Mouse (Mus musculus) lung, embryonic 16.5 days (tissue): Measurements from ENCODE around the gene Slpi. TPM values are rescaled to one million over a fixed set of nuclear protein-coding genes. Genes with fewer than 3 reads are reported as not detected.

Source experiments
- ATAC-seq: fragments of 200-750 bp; cut with Nextera tagmentation; 2 replicates; pipeline ENCODE4 v1.8.0; 2017; ENCODE audit warnings: low read depth, mild to moderate bottlenecking, moderate library complexity
- H3K27ac ChIP-seq: fragments of 300-500 bp; sonication (generic); 2 replicates; pipeline ENCODE4 v1.5.1; 2014; ENCODE audit warnings: mild to moderate bottlenecking, control low read depth, low read length
- H3K27me3 ChIP-seq: fragments of 300-500 bp; sonication (generic); 2 replicates; pipeline ENCODE4 v1.6.1; 2014; ENCODE audit warnings: low read depth, low read length, mixed read lengths; ENCODE audit not compliant: control insufficient read depth, insufficient read depth
- H3K36me3 ChIP-seq: fragments of 300-500 bp; sonication (generic); 2 replicates; pipeline ENCODE4 v1.6.1; 2014; ENCODE audit warnings: low read length; ENCODE audit not compliant: control insufficient read depth, insufficient read depth
- H3K4me1 ChIP-seq: fragments of 300-500 bp; sonication (generic); replicated peaks from 2 replicates; pipeline ENCODE4 v1.6.1; 2014; ENCODE audit warnings: low read length, mixed read lengths; ENCODE audit not compliant: control insufficient read depth, insufficient read depth
- H3K4me2 ChIP-seq: fragments of 300-500 bp; sonication (generic); 2 replicates; pipeline ENCODE4 v1.6.1; 2014; ENCODE audit warnings: low read depth, low read length, control low read depth
- H3K4me3 ChIP-seq: fragments of 300-500 bp; sonication (generic); 2 replicates; pipeline ENCODE4 v1.5.1; 2014; ENCODE audit warnings: mild to moderate bottlenecking, low read length, control low read depth
- H3K9ac ChIP-seq: fragments of 300-500 bp; sonication (generic); 2 replicates; pipeline ENCODE4 v1.6.1; 2014; ENCODE audit warnings: low read length, control low read depth
- H3K9me3 ChIP-seq: fragments of 300-500 bp; sonication (generic); 2 replicates; pipeline ENCODE4 v1.6.1; 2016; ENCODE audit warnings: low read length; ENCODE audit not compliant: control insufficient read depth
- WGBS: fragments of 180-500 bp; shearing (Covaris S2); extraction: QIAGEN DNeasy Blood & Tissue Kit; methylation state at CpG from one replicate; pipeline ENCODE4 v1.1.7; 2014; 5-methylcytosine and 5-hydroxymethylcytosine counted together
- polyA plus RNA-seq: library from polyadenylated mRNA; unstranded; fragments of >200 nt; fragmentation: Nextera tagmentation; extraction: Ambion mirVana; gene quantifications from 2 replicates; pipeline ENCODE4 v1.2.1, GENCODE M21; 2015

Gene Slpi
- 1.8 and 2.8 TPM in 2 replicates for polyA plus RNA-seq

DNA sequence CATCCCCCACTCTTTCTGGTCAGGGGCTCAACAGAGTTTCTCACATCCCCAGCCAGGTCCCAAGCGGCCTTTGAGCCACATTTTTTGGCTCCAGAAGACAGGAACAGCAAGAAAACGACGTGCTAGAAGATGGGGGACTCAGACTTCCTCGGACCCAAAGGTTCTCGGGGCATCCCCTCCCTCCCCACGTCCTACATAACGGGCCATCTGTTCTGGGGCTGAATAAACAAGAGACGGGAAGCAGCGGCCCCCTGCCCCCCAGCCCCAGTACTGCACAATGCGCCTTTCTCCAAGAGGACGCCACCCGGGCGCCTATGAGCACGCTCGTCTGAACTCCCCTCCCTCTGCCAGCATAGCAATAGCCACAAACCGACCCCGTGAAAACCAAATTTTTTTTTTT is at the start of gene Slpi:
Slpi (minus strand) TSS at position 76 of the 400 bp plus-strand sequence.
- Histone ChIP-seq H3K27ac (peak within 1 kb of the TSS; percentile 51), H3K9ac (peak within 1 kb of the TSS; percentile 69), H3K4me3 (peak within 1 kb of the TSS; percentile 56), H3K4me1 (peaks cover 22% of the 10 kb centered on the region), H3K4me2 (peak within 1 kb of the TSS; percentile 91), H3K36me3 (no peaks in the 10 kb centered on the region), H3K9me3 (no peaks in the 10 kb centered on the region), H3K27me3 (no peaks in the 10 kb centered on the region)
- 1% methylated on average over 17 of the region's 17 CpGs for WGBS
- ATAC-seq = peak; percentile 80

DNA sequence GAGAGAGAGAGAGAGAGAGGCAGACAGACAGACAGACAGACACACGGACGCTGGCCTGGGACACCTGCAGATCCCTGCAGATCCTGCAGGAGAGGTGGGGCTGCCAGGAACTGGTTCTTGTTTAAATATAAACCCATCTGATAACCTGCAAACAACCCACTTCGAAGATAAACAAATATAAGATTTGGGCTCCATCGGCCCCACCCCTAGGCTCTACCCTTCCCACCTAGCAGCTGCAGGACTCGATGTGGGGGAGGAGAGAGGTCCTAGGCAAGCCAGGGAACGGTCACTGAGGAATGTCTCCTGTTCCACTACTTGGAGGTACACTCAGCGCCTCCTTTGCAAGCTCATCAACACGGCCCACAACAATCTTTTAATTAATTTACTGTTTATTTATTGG is 49.4 kb upstream of the Slpi start:
- Histone ChIP-seq H3K27ac (peak overlapping the region; percentile 50; the same call in 1 of the 2 replicates), H3K4me2 (peak overlapping the region; percentile 33), H3K9me3 (no peaks in the 10 kb centered on the region), H3K9ac (no peak overlapping the region), H3K4me3 (no peak overlapping the region), H3K36me3 (no peaks in the 10 kb centered on the region), H3K4me1 (peaks cover 56% of the 10 kb centered on the region), H3K27me3 (no peaks in the 10 kb centered on the region)
- ATAC-seq = no peak
- 31% methylated on average over 8 of the region's 8 CpGs for WGBS

GRCm38 (mm10) chr2:164437710-164438109 is 48.8 kb upstream of the Slpi start:
- Histone ChIP-seq H3K4me3 (no peak overlapping the region), H3K36me3 (no peaks in the 10 kb centered on the region), H3K4me1 (peaks cover 61% of the 10 kb centered on the region), H3K27me3 (no peaks in the 10 kb centered on the region), H3K9ac (no peak overlapping the region; the same call in 1 of the 2 replicates), H3K4me2 (peak overlapping the region; percentile 16), H3K9me3 (no peaks in the 10 kb centered on the region), H3K27ac (peak overlapping the region; percentile 43; the same call in 1 of the 2 replicates)
- 39% methylated on average over 6 of the region's 6 CpGs for WGBS
- no peak for ATAC-seq

GRCm38 (mm10) chr2:164436961-164437360 is 48.1 kb upstream of the Slpi start:
- Histone ChIP-seq H3K9me3 (no peaks in the 10 kb centered on the region), H3K4me1 (peaks cover 69% of the 10 kb centered on the region), H3K9ac (peak overlapping the region; percentile 51), H3K27ac (peak overlapping the region; percentile 33; the same call in 1 of the 2 replicates), H3K4me2 (peak overlapping the region; percentile 20), H3K27me3 (no peaks in the 10 kb centered on the region), H3K36me3 (no peaks in the 10 kb centered on the region), H3K4me3 (no peak overlapping the region)
- 40% methylated on average over 3 of the region's 3 CpGs for WGBS
- no peak for ATAC-seq

GRCm38 (mm10) chr2:164436215-164436913 is 47.5 kb upstream of the Slpi start:
- Histone ChIP-seq H3K9ac (peak overlapping the region; percentile 51), H3K4me3 (no peak overlapping the region)

DNA sequence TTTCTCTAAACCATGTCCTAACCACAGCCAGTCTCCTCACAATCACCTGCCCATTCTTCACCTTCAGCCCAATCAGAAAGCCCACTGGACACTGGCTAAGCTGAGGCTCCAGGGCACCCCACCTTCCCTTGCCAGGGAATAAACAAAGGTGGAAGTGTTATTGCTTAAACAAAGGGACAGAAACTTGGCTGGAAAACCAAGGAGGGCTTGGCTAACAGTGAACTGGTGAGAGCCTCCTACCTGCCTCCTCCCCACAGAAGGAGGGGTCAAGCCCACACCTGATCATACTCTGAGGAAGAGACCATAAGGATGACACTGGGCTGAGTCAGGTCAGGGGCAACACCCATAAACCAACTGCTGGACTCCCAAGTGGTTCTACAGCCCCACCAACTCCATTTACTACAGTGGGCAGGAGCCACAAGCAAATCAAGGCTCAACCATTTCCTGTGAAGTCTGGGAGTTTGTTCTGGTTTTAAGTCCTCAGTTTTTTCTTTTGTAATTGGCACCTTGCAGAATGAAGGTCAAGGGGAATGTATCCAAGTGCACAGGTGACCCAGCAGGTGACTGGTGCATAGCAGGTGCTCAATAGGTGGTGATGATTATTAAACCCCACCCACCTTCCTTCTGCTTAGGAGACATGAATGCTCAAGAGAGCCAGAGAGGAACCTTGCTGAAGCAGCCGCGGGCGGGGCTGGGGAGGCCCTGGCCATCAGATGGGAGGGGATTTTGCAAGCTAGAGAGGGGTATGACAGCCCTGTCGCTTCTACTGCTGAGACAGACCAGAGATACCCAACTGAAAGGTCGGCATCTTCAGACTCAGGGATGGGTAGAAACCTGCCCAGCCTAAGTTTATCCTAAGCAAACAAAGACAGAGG is 46.6 kb upstream of the Slpi start:
- WGBS = 40% methylated on average over 5 of the region's 5 CpGs
- no peaks in the 10 kb centered on the region for H3K36me3 ChIP-seq
- H3K9me3 ChIP-seq = no peaks in the 10 kb centered on the region
- no peak overlapping the region for H3K9ac ChIP-seq
- no peaks in the 10 kb centered on the region for H3K27me3 ChIP-seq
- no peak overlapping the region for H3K4me2 ChIP-seq
- peaks cover 84% of the 10 kb centered on the region for H3K4me1 ChIP-seq
- no peak overlapping the region for H3K4me3 ChIP-seq
- no peak for ATAC-seq
- H3K27ac ChIP-seq = peak overlapping the region; percentile 1; the same call in 1 of the 2 replicates

More at GRCm38 (mm10) chr2:164436215-164436913, 47.5 kb upstream of the Slpi start:
- WGBS = 23% methylated on average over 8 of the region's 8 CpGs
- Histone ChIP-seq H3K4me2 (peak overlapping the region; percentile 20; the same call in 1 of the 2 replicates), H3K9me3 (no peaks in the 10 kb centered on the region), H3K27me3 (no peaks in the 10 kb centered on the region), H3K27ac (peak overlapping the region; percentile 33; the same call in 1 of the 2 replicates), H3K36me3 (no peaks in the 10 kb centered on the region), H3K4me1 (peaks cover 75% of the 10 kb centered on the region)
- no peak for ATAC-seq

- Histone ChIP-seq H3K27me3 (no peaks in the 10 kb centered on the region), H3K36me3 (0 out of 2 replicates have a peak, but pooled peaks cover under 1% of the 10 kb centered on the region), H3K9me3 (no peaks in the 10 kb centered on the region), H3K4me3 (no peak overlapping the region), H3K27ac (no peak overlapping the region), H3K4me1 (peaks cover 86% of the 10 kb centered on the region), H3K9ac (no peak overlapping the region), H3K4me2 (no peak overlapping the region)
- no peak for ATAC-seq
- 55% methylated on average over 3 of the region's 3 CpGs for WGBS
These were observed 45.8 kb upstream of the Slpi start for GRCm38 (mm10) chr2:164434681-164435080.

- no peak for ATAC-seq
- Histone ChIP-seq H3K36me3 (peaks cover 6% of the 10 kb centered on the region), H3K4me1 (peaks cover 73% of the 10 kb centered on the region), H3K9me3 (no peaks in the 10 kb centered on the region), H3K4me2 (peak overlapping the region; percentile 34; the same call in 1 of the 2 replicates), H3K27me3 (no peaks in the 10 kb centered on the region), H3K9ac (peak overlapping the region; percentile 51), H3K4me3 (no peak overlapping the region), H3K27ac (peak overlapping the region; percentile 75)
- 62% methylated on average over 9 of the region's 9 CpGs for WGBS
These were observed 44.5 kb upstream of the Slpi start for GRCm38 (mm10) chr2:164433278-164433895.
